Mouse (Mus musculus) naive thymus-derived CD4-positive, alpha-beta T cell, adult 2 months (primary cell): ENCODE data around the gene Trmt6.

Experiments
- DNase-seq: peaks from one replicate; pipeline ENCODE4 v3.0.0-alpha.2; 2011; ENCODE audit warnings: low read depth

The Trmt6 gene

GRCm38 (mm10) chr2:132815608-132816314 lies at the start of gene Trmt6, which contains the start of gene Mcm8:
Gene Trmt6 (minus strand): TSS chr2:132816055.
Gene Mcm8 (plus strand): TSS chr2:132816141.
- peak; percentile 96 for DNase-seq

- no peak for DNase-seq
These were observed 47.5 kb upstream of the Trmt6 start for GRCm38 (mm10) chr2:132863325-132863724.

DNA sequence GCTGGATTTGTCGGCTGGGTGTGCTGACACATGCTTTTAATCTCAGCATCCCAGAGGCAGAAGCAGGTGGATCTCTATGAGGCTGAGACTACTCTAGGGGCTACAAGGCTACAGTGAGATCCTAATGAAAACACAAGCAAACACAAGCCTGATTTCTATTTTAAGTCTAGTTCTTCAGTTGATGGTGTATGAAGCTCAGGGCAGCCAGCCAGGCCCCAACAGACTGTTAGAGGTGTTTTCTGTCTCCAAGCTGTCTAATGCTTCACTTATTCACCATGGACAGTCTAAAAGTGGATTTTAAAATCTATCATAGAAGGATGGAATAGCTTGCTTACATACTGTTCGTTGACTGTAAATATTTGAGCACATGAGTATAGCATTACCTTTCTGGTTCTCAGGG lies 45.6 kb upstream of the Trmt6 start:
- DNase-seq: no peak

GRCm38 (mm10) chr2:132860435-132860834 lies 44.6 kb upstream of the Trmt6 start:
- DNase-seq: no peak

DNA sequence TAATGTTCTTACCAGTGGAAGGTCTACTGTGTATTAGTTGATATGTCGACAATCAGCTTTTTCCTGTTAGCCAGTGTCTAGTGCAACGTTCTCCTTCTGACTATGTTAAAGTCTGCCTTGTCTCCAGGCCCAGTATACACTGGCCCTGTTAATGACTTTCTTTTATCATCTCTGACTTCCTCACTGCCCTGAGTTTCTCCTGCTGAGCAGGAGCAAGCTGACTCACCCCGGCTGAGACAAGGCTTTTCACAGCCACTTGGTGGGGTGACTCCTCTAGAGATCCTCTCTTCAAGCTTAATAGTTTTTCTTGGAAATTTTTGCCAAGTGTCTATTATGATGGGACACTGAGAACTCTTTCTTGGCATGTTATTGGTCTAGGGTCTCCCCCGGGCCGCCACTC lies 40.5 kb upstream of the Trmt6 start:
- DNase-seq: no peak

GRCm38 (mm10) chr2:132853051-132853450 lies 37.2 kb upstream of the Trmt6 start:
- no peak for DNase-seq

GRCm38 (mm10) chr2:132849141-132849540 lies 33.3 kb upstream of the Trmt6 start:
- DNase-seq: no peak

- DNase-seq: no peak
These were observed 32.5 kb upstream of the Trmt6 start for GRCm38 (mm10) chr2:132848361-132848760.

- no peak for DNase-seq
These were observed 31.7 kb upstream of the Trmt6 start for GRCm38 (mm10) chr2:132847581-132847980.

DNA sequence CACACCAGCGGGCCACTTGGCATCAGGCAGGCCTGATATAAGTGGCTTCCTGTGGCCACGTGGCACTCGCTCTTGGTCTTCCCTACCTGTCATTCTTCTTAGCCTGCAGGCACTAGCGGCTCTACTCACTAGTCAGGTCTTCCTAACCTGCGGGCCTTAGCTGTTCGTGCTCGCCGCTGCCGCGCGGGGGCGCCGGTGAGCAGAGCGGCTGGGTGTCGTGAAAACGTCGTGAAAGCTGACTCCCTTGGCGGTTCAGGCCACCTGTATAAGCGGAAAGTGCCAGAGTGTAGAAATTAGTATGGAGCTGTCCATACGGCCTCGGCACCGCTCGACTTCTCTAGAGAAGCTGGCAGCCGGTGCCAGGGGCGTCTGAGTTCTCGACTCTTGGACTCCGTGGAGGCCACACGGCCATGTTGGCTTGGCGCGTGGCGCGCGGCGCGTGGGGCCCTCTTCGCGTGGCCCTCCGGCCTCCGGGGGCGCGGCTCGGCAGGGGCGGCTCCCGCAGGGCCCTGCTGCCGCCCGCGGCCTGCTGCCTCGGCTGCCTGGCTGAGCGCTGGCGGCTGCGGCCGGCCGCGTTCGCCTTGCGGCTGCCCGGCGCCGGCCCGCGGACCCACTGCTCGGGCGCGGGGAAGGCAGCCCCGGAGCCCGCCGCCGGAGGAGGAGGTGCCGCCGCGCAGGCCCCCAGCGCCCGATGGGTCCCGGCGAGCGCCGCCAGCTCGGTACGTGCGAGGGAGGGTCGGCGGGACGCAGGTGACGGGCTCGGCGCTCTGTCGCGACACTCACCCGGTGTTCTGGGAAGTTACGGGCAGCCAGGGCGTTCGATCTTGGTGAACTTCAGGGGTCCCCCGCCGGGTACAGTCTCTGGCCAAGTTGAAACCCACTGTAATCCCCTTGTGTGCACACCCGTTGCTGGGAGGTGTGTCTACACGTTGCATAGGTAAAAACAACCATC lies 30.8 kb upstream of the Trmt6 start, which contains the start of gene Crls1:
Crls1 (plus strand) TSS at position 260 of the 952 bp plus-strand sequence.
- DNase-seq: peak; percentile 99

GRCm38 (mm10) chr2:132841071-132841470 lies 25.2 kb upstream of the Trmt6 start:
- DNase-seq: no peak

- DNase-seq: no peak
These were observed 12.9 kb downstream of the Trmt6 start for GRCm38 (mm10) chr2:132802976-132803375.

DNA sequence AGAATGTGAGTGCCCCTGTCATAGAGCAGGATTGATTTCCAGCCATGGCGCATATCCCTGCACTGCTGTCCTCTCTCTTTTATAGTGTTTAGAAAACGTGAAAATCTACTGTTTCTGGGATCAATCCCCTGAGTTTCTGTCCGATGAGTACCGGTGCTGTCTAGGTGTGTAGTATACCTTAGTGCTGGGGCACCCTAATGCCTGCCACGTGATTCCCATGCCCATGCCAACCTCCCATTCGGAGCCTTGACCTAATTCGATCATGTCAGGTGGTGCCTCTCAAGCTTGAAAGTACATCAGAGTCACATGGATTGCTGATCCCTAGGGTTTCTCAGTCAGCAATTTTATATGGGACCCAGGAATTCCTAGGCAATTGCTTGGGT lies 21.7 kb downstream of the Trmt6 start:
- DNase-seq: no peak

DNA sequence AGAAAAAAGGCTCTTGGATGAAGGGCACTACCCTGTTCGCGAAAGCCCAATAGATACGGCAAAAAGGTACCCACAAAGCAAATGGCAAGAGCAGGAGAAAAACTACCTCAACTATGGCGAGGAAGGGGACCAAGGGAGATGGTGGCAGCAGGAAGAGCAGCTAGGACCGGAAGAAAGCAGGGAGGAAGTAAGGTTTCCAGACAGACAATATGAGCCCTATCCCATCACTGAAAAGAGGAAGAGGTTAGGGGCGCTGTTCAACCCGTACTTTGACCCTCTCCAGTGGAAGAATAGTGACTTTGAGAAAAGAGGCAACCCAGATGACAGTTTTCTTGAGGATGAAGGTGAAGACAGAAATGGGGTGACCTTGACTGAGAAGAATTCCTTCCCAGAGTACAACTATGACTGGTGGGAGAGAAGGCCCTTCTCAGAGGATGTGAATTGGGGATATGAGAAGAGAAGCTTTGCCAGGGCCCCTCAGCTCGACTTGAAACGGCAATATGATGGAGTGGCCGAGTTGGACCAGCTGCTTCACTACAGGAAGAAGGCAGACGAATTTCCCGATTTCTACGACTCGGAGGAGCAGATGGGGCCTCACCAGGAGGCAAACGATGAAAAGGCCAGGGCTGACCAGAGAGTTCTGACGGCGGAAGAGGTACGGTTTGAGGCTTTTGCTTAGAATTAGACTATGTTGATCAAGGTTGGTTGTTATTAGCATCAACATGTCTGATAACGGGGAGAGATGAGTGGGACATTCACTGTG lies 22.2 kb downstream of the Trmt6 start:
- no peak for DNase-seq

- DNase-seq: no peak
These were observed 31.8 kb downstream of the Trmt6 start for GRCm38 (mm10) chr2:132784039-132784438.

DNA sequence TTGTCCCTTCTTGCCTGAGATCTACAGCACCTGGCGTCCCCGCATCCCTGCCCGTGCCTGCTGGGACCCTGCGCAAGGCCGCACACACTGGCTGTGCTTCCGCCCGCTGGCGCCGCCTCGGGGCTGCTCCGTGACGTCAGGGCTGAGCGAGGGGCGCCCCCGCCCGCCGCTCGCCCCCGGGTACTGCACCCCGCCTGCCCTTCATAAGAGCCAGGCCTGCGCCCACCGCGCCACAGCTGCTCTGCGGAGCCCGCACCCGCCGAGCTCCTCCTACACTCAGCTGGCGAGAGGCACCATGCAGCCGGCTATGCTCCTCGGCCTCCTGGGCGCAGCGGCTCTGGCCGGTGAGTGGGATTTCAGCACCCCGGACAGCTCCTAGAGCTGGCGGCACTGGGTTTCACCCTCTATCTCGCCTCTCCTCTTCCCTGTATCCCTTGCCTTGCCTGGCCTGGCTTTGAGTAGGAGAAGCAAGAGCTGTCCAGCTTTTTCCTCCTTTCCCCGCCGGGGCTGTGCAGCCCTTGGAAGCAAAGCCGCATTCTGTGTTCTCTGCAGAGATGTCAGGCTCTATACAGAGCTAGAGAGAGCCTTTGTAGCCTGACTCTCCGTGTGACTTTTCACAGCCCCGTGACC lies 34.3 kb downstream of the Trmt6 start:
- peak; percentile 55 for DNase-seq

DNA sequence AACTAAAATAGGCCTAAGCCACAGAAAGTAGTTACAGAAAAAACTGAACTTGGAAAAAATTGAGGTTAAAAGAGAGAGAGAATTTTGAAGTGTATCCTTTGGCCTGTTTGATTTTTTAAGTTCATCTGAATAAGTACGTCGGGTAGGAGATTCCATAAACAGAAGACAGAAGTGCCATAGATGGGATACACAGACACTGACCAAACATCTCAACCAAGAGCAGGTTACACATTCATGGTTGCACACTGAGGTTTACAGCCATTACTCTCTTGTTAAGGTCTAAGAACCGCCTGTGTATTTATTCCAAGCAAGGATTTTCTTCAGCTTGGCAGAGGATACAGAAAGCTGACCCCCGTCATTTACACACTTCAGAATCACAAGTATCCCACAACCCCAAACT lies 34.9 kb downstream of the Trmt6 start, which contains the start of gene Chgb:
Chgb (plus strand) TSS at position 301 of the 400 bp plus-strand sequence.
- DNase-seq: no peak

DNA sequence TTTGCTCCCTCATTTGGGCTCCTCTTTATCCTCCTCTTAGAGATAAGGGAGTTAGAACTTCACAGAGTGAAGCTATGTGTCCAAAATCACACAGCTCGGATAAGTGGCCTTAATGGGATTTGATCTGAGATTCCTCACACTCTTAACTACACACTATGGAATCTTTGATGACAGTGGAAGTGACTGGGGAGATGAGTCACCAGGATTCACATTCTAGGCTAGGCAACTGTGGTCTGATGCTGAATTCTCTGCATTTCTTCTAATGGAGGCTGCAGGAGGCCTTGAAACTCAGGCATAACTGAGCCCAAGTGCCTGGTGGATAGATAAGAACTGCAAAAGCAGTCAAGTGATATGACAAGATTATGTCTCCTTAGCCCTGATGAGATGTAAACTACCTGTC lies 45.0 kb downstream of the Trmt6 start:
- no peak for DNase-seq

GRCm38 (mm10) chr2:132757911-132758310 lies 57.9 kb downstream of the Trmt6 start:
- no peak for DNase-seq
